Mouse (Mus musculus) heart, adult 2 months (tissue): ENCODE results near the gene Foxo6.

Experiments
- CTCF ChIP-seq: fragments of 200-600 bp; IDR thresholded peaks from 2 replicates; pipeline ENCODE4 v1.8.1; 2022; ENCODE audit warnings: antibody characterized with exemption, mild to moderate bottlenecking, moderate library complexity
- EP300 ChIP-seq: fragments of 200-500 bp; IDR thresholded peaks from 2 replicates; pipeline ENCODE4 v1.6.1; 2011; ENCODE audit warnings: low read depth, low read length, control low read depth; ENCODE audit not compliant: insufficient read depth

- TF ChIP-seq CTCF = no peak
- no peak for TF ChIP-seq EP300
These were observed 1.9 kb downstream of the Foxo6 start for GRCm38 (mm10) chr4:120285223-120285622.
